Mouse (Mus musculus): ENCODE measurements at regions not wholly inside any gene's neighbourhood (a gene's known extent, or its start where the extent isn't known, plus 50 kb on each side); places are given as distances from the start of the nearest gene placed in this dataset.

DNA sequence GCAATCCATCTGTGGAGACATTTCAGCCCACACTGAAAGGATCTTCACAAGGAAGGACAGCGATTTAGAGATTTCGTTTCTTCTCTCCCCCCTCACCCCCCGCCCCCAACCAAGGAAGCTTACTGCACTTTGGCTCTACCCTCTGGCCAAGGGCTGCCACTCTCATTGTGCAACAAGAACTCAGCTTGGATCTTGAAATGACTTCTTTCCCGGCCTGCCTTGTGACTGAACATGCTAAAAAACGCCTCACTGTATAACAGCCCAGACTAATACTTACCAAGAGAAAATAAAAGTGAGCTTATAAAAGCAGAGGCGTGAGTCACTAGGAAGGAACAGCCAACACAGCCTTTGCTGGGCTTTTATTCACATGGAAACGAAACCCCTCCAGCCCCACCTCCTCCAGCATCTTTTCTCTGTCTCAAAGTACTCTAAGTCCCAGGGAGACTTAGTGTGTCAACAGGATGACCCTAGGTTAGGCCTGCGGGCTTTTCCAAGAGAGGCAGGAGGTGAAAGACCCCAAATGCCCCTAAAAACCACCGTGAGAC lies 144.7 kb upstream of the Dcn start:
- intact Hi-C loops (cut with DNase I): no loop called here
- DNase-seq: peak in 1 of 2 experiments; percentile 17

DNA sequence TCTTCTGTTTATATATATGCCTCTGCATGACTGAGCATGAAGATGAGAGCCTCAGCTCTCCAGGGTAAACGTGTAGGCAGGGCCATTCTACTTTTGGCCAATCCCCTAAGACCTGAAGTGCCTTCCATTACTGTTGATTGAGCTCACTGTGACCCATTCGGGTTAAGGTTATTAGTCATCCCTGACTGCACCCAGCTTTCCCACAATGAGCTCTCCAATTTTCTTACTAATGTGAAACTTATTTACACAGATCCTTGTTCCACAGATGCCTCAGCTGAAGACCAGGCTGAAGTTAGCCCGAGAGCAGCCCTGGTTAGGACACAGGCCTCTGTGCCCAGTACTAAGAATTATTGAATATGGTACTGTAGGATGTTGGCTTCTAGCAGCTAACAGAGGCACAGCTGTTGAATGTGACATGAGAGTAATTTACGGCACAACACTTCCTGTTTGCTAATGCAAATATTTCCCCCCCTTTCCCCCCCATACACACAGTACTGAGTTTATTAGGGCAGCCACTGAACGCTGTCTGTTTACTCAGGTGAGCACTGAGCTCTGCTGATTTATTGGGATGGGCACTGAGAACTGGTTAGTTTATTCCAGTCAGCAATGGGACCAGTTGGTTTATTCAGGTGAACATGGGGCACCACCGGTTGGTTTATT lies 141.2 kb upstream of the Dcn start:
- intact Hi-C loops (cut with DNase I): no loop called here
- no peak for DNase-seq

DNA sequence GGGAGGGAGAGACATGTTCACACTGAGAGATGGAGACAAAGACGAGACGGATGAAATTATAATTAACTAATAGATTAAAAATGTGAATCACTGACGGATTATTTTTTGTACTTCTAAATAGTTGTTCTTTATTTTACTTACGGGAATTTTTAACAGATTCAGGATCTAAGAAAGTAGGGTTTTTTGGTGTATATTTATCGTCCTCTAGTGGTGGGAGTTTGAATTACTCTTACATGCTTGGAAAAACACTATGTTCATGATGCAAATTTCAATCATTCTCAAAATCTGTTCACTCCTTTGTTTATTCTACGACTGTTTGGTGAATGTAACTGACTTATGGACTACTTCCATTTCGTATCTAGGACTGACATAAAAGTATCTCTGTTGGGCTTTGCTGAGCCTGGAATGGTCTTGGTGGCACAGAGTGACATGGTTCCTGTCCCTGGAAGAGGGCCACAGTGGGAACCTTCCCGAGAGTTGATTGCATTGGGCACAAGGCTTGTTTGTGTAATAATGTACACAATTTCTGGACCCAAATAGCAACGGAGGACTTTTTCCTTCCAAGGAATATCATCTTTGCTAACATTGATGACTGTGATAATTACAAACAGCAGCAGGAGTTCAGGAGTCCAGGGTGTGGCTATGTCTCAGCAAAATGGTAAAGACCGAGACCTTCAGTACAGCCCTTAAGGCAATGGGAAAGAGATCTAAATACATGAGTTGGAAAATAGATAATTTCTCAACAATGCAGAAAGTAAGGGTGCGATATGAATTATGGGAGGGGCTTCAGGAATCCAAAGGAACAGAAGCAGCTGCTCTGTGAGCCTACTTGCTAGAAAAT lies 139.3 kb upstream of the Dcn start:
- intact Hi-C loops (cut with DNase I): loop anchor here (5.0 kb wide), 1 partner anchor 1208 kb away; no protein-coding TSS in a partner anchor

DNA sequence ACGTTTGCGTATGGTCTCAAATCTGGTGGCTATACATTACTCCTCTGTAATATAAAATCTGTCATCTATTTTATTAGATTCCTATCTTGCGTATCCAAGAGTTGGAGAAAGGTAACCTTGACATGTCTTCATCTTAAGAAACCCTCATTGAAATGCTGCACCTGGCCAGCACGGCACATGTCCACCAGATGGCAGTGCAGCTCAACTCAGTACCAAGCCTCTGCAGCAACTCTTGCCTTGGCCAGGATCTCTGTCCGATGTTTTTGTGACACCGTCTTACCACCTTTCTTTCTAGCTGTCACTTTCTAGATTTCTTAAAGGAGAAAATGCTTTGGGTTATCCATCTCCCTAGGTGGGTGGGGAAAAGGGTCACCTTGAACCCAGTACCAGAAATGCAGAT lies 134.1 kb upstream of the Dcn start:
- intact Hi-C loops (cut with DNase I): no loop called here
- DNase-seq: peak; percentile 68 to 69

More for the DNA sequence above, 139.3 kb upstream of the Dcn start:
- no peak for DNase-seq

DNA sequence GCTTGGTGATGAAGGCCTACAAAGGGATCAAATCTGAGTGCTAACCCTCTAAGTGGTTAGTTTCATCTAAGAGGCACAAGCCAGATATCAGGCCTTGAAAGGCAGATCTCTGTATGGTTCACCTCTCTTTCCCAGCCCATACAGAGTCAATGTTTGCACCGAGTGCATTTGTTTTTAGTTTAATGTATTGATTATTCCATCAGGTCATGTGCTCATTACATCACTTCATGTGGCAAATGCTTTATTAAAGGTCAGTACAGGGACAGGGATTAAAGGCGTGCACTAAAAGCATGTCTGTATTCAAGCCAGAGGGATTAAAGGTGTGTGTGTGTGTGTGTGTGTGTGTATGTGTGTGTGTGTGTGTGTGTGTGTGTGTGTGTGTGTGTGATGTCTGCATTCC lies 132.5 kb upstream of the Dcn start:
- intact Hi-C loops (cut with DNase I): no loop called here
- DNase-seq: no peak

DNA sequence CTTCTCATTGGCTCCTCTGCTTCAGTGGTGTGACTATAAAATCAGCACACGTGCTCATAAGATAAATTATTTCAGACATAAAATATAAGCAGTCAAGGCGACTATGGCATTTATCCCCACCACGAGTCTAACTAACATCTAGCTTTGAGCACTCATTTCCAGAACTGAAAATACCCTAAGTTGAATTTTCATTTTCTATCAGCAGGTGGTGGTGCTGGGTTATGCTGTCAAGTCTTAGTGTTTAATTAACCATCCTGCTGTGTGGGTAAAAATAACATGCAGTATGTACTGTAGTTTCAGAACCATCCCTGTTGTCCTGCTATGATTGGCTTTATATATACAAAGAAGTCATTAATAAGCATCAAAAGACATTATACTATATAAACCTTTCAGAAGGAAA lies 110.8 kb upstream of the Dcn start:
- DNase-seq: no peak
- intact Hi-C loops (cut with DNase I): no loop called here

DNA sequence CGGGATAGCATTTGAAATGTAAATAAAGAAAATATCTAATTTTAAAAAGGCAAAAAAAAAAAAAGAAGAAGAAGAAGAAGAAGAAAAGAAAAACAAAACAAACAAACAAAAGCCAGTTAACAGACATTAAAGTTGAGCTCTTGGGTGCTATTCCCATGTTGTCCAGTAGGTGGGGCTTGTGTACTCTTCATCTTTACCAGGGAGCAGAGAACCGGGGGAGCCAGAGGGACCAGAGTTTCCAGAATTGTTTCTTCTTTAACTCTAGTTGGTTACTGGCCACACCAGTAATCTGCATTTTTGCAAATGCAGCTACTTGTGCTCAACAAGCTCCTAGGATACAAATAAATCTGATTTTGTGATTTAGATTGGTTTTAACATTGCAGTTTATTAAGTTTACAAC lies 103.6 kb upstream of the Dcn start:
- intact Hi-C loops (cut with DNase I): loop anchor here (5.0 kb wide), 1 partner anchor 311 kb away; no protein-coding TSS in a partner anchor
- peak in 1 of 2 experiments; percentile 62 for DNase-seq

DNA sequence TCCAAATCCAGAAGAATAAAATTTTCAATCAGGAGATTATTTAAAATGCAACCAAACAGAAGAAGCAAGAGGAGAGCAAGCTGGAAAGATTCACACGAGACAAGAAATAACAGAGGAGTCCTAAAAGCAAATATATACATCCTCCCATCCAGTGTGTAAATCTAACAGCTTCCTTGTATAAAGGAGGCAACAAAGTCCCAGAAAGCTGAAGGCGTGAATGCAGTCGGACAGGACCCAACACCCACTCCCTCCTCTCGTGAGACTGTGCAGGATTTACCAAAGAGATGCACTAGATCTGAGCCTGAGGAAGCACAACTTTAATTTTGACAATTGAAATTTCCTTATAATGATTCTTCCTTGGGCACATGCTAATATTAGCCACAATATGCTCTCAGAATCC lies 103.0 kb upstream of the Dcn start:
- no peak for DNase-seq
- intact Hi-C loops (cut with DNase I): loop anchor here (5.0 kb wide), 1 partner anchor 311 kb away; no protein-coding TSS in a partner anchor

DNA sequence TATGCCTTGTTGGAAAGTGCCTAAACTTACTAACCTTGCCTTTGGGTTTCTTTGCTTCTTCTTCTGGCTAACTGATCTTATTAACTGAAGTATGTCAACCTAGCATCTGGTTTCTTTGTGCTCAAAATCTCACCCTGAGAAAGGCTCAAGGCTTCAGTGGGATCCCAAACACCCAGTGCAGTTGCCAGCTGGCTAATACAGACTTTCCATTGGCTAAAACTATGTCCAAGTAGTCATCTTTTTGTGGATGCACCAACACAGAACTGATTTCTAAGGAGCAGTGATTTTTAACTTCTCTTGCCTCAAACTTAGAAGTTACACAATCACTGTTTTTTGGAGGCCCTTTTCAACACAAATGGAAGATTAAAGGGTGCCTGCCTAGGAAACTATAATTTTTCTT lies 97.8 kb upstream of the Dcn start:
- DNase-seq: peak in 1 of 2 experiments; percentile 24
- intact Hi-C loops (cut with DNase I): no loop called here

DNA sequence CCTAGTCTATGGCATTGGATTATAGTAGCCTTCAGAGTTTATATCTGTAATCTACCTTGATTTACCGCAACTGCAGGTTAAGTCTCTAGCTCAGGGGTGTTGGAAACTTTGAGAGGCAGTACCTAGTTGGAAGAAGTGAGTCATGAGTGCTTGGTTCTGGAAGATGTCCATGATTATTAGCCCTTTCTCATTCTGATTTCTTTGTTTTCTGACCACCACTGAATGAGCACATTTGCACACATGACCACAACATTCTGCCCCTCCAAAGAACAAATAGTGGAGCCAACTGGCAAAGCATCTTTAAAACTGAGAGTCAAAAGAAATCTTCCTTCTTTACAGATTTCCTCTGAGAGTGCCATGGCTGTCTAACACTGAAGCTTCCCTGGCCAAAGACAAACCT lies 95.5 kb upstream of the Dcn start:
- intact Hi-C loops (cut with DNase I): no loop called here

DNA sequence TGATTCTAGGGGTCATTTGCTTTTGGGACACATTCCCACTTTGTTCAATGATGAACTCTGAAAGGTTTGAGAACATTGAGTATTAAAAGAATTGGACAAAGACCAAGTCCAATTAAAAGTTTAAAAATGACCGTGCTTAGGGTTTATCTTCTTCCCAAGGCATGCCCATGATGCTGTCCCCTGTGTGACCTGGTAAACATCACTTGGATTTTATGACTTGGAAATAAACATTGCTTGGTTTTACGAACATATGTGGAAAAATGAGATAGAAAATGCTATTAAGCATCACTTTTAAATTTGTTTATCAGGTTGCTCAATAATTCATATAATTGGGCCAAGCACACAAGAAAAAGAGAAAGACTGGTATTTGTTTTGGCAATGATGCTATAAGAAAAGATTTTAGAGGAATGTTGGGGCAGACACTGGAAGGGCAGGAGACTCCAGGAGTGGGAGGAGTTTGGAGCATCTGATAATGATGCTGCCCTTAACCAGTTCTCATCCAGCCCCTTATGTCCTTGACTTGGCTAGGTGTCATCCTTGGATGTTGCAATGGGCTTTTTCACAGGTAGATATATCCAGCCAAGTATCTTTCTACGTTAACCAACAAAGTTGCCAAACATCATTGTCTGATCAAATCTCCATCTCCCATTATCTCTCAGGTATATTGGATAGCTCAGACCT lies 92.1 kb upstream of the Dcn start:
- DNase-seq: no peak
- intact Hi-C loops (cut with DNase I): no loop called here

More for the DNA sequence above, 95.5 kb upstream of the Dcn start:
- DNase-seq: no peak

DNA sequence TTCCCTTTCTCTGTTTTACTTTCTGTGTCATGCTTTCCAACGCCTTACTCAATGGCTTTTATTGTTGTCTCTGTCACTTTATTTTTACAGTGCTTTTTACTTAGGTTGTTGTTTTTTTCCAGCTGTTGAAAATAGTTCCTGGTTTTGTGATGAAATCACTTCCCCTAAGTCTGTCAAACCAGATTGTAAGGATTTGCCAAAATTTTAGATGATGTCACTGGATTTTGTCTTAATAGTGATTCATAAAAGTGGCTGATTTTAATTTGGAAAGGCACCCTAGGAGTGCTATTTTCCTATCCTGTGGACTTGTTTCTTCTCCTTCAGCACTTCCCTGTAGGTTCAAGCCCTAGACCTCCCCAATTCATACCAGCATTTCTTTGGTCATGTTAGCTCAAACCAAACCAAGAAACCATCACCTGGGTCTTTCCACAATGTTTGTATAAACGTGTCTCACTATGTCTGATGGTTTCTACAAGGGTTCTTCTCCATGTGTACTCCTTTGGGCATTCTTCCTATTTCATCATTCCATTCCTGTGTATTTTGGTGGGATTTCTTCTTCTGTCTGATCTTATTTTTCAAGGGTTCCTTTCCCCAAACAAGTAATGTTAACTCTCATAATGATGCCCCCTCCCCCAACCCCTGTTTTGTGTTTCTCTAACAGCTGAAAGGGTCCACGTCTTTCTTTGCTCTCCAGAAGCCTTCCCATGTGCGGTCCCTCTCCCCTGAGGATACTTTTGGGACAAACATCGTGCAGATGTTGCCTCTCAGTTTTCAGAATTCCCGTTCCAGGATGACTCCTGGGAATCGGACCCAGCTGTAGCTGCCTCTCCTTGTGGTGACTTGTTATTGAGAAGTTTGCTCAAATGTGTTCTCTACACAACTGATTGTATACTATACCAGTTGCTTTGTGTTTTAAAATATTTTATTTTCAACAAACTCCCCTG lies 89.5 kb upstream of the Dcn start:
- intact Hi-C loops (cut with DNase I): no loop called here
- peak in 1 of 2 experiments; percentile 37 for DNase-seq

DNA sequence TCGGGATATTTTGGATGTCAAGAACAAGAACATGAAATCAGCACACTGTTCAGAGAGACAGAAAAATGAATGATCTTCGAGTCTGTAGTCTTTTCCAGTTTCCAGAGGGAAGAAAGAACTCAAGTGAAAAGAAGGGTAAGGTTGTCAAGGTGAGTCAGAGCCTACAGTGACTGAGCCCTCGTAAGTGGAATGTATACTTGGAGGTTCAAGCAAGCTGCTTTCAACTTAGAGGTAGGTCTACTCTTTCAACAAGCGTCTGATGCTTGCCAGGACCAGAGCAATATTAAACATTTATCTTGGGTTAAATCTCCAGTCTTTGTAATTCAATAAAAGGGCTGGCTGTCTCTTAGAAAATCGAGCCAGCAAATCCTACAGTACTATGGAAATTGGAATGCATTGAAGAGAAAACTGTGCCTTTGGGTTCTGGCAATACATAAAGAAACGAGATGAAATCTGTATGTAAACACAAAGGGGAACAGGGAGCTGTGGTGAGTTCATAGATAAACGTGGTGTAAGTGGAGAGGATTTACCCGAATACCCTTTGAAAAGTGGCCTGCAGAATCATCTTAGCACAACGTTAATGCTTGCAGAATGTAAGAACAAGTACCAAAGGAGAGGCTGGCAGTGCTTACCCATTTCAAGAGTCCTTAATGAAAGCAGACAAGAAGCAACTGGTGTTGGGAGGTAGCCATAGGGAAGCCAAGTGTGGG lies 82.2 kb upstream of the Dcn start:
- no peak for DNase-seq
- intact Hi-C loops (cut with DNase I): no loop called here

DNA sequence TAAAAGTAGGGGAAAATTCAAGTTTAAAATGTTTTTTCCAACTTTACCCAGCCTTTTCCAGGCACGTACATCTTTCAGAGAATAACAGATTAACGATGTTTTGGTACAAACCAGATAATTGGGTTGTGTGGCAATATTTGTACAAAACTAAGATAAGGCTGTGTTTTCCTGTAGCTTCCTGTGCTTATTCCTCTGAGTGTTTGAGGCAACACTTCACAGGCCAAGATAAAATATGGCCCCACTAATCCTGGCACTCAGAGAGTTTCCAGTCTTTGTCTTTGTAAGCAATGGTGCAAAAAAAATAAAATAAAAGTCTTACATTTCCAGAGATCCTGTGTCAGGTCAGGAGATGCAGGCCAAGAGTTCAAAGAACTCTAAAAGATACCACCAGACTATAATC lies 81.5 kb upstream of the Dcn start:
- DNase-seq: no peak
- intact Hi-C loops (cut with DNase I): no loop called here

DNA sequence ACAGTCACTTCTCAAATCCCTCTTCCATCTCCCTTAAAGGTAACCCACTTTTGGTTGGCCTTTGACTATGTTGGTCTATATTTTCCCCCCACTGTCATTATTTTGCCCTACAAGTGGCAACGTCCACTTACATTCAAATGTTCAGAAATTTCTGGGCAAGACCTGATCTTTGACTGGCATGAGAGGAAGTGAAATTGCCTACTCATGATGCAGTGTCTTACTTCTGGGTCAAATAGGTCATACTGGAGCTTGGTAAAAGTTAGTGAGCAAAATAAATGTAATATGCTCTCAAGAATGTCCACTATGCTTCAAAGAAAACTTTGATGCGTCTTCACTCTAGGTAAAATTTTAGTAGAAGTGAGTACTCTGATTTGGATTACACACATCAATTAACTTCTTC lies 76.9 kb upstream of the Dcn start:
- DNase-seq: no peak
- intact Hi-C loops (cut with DNase I): no loop called here

DNA sequence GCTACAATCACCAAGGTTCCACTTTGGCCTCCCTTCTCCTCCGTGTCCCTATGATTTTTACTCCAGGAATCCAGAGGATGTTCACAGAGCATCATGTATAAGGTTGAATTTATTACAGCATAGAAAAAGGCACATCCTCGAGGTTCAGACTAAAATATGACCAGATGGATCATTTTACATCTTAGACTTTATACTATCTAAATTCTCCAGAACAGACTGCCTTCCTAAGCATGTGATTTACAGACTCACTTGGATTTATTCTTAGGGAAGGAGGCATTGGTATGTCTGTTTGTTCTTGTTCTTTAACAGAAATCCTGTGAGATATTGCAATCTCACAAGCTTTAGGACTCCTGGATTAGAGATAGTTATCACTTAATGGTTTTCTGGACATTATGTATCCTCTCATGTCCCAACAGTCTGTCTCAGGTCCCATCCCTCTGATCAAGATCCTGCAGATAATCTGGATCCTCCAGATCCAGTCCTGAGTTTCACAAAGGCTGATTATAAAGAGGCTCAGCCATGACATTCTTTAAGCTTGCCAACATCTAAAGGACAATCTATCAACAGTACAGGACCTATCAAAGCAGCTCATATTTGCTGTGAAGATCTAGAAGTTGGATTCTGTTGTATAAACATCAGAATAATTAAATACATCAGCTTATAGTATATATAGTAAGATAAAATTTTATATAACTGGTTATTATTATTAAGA lies 75.2 kb upstream of the Dcn start:
- intact Hi-C loops (cut with DNase I): no loop called here
- no peak for DNase-seq

DNA sequence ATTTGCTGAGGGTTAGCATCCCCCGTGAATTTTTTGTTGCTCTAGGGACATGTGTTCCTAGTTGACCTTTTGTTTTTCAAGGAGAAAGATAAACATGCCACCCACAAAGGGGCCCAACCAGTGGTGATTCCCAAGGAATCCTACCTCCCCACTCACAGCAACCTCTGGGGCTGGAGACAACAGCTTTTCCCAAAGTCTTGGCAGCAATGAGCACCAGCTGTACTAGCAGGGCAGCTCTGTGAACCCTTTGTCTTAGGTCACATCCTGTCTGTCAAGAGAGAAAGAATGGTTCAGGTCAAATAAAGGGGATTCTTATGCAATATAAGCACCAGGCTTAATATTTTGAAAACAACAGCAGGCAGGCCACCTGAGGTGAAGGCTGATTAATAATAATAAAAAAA lies 70.2 kb upstream of the Dcn start:
- DNase-seq: peak; percentile 15 to 21
- intact Hi-C loops (cut with DNase I): no loop called here

DNA sequence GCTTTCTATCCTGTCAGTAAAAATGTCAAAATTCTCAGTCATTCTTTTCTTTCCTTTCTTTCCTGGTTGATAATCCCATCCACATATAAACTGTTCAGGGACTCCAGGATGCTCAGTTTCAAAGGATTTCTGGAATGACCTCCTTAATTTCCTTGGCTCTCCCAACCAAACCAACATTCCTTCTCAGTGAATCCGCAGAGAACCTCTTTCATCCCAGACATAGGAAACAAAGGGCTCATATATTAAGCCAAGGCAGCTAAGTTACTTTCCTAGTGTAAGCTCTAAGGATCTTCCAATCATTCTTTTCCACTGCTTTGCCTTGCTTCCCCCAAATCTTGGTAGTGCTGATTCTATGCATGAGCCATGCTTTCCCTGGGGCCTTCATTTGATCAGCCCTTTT lies 69.5 kb upstream of the Dcn start:
- intact Hi-C loops (cut with DNase I): no loop called here
- DNase-seq: no peak

DNA sequence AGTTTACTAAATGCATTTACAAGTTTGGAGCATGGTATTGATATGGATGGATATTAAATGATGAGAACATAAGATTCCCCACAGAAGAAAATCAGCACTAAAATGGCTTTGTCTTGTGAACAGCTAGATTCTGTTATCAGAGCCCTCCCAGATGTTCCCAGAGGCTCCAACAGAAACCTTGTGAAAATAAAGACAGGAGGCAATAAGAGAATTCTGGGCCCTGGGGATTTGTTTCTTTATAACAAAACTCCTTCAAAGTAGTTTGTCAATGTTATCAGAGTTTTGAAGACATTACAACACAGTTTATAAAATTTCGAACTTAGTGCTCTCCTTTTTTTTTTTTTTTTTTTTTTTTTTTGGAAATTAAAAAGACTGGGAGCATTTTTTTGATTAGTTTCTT lies 56.8 kb upstream of the Dcn start:
- no peak for DNase-seq
- intact Hi-C loops (cut with DNase I): no loop called here
